Mouse (Mus musculus): ENCODE data around the gene Gm17490.

Gene Gm17490

DNA sequence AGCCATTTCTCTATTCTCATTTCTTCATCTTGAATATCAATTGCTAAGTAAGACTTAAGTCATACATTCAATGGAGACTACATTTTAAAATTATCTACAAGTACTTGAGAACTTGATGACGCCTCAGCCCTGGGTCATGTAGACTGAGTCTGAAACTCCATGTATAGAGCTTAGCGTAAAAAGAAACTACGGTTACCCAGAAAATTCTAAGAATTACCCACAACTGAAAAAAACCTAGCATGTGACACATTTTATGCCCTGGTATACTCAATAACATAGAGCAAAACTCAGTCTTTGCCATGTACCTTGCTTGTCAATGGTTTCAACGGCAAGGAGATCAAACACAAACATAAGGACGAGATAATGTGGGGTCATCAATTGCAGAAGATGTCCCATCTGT is at the start of gene Gm17490:
Gene Gm17490 (minus strand): TSS at position 375 of the 400 bp plus-strand sequence.
- DNase-seq (ENCODE audit: low spot score in 2 of 2) = no peak

DNA sequence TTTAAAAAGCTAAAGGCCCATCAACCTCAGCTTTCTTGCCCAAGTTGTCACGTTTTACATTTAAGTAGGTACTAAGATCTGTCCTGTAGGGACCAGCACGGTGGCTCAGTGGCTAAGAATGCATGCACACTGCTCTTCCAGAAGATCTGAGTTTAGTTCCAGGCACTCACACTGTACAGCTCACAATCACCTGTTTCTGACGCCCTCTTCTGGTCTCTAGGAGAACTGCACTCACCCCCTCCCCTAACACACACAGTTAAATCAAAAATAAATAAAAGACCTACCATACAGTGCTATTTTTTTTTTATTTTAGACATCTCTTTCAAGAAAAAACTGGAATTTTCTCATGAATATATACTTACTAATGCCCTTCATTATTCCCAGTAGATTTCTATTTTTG is 46.1 kb upstream of the Gm17490 start:
- no peak for DNase-seq (ENCODE audit: low spot score in 2 of 2)

DNA sequence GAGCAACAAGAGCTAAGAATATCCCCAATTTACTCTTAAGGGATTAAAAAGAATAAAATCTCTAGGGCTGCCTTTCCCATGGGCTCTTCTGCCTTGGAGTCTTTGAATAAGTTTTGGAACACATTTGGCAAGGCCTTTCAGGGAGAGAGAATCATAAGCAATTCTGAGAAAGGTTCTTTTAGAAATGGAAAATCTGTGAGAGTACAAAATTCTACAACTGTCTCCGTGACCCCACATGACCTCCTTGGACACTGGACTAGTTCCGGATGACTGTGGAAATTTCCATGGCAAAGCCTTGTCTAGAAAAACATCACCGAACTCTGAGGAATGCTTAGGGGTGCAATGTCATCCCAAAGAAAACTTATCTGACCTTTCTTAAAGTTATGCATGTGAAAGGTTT is 39.3 kb upstream of the Gm17490 start:
- DNase-seq (ENCODE audit: low spot score in 2 of 2) = no peak

DNA sequence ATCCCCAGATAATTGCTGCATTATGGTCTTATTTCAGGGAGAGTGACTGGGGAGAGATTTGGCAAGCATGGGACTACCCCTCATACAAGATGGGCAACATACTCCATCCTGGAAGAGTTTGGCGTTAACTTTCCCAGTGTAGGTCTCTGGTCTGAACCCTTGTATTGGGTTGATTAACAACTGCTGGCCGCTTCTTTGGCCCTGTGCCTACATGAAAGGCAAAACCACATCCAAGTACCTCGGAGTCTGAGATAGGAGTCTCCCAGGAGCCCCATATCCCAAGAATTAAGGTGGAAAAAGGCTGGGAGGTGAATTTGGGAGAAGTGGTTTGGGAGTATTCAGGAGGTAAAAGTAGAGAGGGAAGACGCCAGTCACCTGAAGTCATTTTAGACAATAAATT is 38.7 kb upstream of the Gm17490 start:
- DNase-seq (ENCODE audit: low spot score in 2 of 2) = no peak

DNA sequence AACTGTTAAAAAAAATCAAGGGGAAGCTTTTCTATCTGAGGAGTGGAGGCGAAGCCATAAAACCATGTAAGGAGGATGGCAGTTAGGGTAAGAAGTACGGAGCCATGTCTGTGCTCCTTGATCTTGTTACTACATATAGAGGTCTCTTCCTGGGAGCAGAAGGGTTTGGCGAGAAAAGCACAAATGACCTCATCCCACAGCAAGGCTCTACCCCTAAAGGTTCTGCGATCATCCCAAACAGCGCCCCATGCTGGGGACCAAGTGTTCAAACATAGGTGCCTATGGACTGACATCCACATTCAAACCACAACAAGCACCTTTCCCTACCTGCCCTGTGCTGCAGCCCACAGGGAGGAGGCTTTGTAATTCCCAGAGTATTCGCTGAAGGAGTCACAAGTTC is 38.3 kb upstream of the Gm17490 start:
- peak in 1 of 2 experiments; percentile 20 for DNase-seq (ENCODE audit: low spot score in 2 of 2)

DNA sequence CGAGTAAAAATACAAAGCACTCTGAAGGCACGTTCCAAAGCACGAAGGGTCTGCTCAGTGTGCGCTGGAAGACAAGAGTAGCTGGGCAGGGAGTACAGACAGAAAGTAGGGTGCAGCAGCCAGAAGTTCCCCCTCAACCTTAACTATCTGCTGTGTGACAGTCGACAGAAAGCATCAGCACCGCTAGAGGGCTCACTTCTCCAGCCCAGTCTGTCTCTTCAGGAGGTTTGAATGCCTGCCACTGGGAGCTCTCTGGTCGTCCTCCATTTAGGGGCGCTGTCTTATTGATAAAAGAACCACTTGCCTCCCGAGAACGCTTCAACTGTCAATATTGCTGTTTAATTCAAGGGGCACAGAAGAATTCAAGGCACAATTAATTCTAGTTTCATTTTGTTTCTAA is 37.9 kb upstream of the Gm17490 start:
- DNase-seq (ENCODE audit: low spot score in 2 of 2) = peak; percentile 70 to 79

DNA sequence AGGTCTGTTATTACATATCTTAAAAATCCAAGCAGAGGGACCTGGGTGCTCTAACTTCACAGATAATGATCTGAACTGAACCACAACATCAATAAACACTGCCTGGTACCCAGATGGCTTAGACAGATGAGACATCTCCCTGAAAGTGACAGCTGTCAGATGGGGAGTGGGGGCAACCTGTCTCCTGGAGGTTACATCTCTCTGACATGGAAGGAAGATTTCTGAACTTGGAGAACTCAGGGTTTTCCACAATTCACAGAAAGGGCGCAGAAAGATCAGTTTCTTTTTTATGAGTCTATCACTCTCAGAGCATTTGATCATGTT is 36.8 kb upstream of the Gm17490 start:
- DNase-seq (ENCODE audit: low spot score in 2 of 2) = no peak

DNA sequence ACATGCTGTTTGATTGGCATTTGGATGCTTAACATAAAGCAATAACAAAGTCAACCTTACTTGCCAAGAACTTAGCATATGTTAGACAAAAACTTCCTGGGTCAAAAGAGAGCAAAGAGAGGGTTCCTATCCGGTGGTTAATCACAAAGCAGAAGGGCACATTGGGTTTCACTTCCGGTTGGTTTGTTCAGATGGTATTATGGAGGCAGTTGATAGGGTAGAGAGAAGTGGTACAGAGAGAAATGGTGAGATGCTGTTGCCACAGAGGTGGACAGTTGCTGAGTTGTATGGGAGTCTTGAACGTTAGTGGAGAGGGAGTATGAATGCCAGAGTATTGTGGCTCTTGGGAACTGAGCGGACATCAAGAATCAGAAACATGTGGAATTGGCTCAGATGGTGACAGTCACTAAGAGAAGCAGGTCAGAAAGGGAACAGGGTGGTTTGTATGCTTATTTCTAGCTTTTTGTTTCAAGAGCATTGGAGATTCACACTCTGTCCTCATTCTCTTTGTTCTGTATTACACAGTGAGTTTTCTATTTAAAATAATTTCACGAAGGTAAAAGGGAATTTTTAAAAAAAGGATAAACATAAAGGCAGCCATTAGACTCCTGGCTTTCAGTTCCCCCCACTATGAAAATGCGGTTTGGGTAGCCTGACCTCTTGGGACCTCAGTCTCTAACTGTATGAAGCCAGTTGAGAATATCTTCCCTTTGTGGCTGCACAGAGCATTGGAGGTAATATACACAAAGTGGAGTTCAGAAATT is 36.3 kb upstream of the Gm17490 start:
- no peak for DNase-seq (ENCODE audit: low spot score in 2 of 2)

DNA sequence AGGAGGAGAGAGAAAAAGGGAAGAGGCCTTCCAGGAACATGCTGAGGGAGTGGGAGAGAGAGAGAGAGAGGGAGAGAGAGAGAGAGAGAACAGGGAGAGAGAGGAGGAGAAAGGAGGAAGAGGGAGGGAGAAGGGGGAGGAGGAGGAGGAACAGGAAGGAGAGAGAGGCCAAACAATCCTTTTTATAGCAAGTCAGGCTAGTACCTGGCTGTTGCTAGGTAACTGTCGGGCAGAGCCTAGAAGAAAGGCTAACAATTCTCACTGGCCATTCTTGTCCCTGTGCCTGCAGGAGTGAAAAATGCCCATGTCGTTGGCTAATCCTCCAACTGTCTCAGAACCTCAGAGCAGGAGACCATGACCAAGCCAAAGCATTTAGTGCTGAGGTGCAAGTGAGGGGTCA is 33.2 kb upstream of the Gm17490 start:
- no peak for DNase-seq (ENCODE audit: low spot score in 2 of 2)

DNA sequence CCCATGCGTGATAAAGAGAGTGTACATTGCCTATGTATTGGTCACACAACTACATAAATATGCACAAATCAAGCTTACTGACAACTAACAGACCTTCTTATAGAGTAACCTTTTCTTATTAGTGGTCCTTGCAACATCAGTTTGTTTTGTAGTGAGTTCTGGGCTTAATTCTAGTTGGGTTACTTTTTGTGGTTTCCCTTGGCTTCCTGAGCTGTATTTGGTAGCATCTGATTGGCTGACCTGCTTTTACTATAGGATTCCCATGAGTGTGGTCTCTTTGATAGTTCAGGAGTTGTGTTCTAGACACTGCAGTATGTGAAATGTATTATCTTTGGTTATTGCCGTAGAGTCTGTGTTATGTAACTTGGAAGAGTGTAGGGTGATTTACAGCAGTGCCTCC is 31.5 kb upstream of the Gm17490 start:
- DNase-seq (ENCODE audit: low spot score in 2 of 2) = no peak

DNA sequence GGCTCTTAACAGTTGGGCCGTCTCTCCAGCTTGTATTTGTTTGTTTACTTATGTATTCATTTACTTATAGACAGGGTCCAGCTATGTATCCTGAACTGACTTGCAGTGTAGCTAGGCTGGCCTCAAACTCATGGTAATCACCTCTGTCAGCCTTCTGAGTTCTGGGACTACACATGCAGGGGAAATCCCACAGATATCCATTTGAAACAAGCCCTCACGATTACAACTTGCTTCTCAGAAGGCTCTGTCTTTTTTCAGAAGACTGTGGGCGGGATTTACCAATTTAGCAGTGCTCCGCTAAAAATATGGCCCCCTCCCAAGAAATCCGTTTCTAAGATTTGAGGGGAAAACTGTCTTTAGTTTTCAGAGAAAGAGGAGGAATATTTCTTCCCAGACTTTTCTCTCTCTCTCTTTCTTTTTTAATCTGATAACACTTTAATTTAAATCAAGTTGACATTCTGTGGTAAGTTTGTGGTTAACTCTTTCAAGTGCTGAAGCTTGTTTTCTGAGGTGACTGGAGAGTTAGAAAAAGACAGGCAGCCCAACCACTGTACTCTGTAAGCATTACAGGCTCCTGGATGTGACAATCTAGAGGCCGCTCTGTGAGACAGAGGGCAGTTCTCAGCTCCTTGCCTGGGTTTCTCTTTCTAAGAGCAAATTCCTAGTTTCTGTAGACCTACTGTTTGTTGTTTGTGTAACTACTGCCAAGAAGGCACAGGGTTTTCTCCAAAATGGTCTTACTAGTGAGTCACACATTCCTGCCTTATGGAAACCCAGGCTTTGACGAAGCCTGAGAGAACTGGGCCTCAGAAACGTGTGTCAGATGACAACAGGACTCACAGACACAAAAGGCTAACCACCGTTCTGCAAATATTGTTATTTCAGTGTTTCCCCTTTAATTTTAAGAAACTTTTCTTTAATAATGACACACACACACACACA is 29.2 kb upstream of the Gm17490 start:
- DNase-seq (ENCODE audit: low spot score in 2 of 2) = no peak

DNA sequence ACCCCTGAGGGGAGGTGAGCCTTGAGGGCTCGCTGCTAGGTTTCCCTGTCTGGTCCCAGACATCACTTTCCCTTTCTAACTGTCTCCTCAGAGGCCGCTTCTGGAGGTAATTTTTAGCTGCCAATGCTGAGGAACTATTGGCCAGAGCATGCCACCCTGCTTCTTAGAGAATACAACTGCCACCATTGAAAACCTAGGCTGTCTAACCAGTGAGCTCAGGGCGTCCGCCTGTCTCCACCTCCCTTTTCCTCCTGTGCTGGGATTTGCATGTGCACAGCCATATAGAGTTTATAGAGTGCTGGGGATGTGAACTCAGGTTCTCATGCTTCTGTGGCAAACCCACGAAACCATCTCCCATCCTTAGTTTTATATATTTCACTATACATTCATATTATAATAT is 27.7 kb upstream of the Gm17490 start:
- no peak for DNase-seq (ENCODE audit: low spot score in 2 of 2)

DNA sequence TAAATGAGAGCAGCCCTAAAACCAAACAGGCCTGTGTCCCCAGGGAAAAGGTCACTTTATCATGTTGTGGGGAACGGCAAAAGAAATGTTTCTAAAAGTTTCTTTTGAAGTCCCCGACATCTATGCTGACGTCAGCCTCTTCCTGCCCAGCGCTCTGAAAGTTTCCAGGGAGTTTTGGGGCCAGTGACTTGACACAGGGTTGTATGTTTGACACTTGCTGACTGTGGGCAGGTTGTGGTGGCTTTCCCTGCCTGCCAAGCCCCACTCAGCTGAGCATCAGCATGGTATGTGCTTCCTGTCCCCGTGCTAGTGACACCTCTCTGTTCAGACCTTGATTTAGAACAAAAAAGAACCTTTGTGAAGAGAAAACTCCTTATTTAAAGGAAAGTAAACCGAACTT is 27.3 kb upstream of the Gm17490 start:
- no peak for DNase-seq (ENCODE audit: low spot score in 2 of 2)

DNA sequence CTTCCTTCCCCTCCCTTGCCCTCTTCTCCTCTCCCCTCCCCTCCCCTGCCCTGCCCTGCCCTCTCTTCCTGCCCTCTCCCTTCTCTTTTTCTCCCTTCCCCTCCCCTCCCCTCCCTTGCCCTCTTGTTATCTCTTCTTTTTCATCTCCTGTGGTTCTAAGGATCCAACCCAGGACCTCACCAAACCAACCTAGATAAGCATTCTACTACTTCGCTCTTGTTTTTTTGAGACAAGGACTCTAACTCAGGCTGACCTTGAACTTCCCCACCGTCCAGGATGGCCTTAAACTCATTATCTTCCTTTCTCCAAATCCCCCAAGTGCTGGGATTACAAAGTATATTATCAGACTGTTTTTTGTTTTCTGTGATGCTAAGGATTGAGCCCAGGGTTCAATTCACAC is 26.7 kb upstream of the Gm17490 start:
- no peak for DNase-seq (ENCODE audit: low spot score in 2 of 2)

DNA sequence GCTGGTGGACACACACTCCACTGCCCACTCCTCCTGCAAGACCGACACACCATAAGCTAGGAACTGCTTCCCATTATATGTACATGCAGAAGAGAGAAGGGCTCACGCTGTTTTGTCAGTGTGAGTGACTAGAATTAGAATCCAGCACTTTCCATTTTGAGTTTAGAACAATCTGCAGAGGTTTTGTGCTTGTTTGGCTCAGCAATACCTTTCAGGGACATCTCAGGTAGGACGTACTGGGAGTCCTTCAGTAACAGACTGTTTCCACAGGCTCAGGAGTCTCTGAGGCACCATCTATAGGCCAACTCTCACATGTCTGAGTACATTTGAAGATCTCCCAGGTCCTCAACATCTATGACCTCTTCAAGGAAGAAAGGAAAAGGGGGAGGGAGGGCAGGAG is 26.1 kb upstream of the Gm17490 start:
- DNase-seq (ENCODE audit: low spot score in 2 of 2) = no peak

DNA sequence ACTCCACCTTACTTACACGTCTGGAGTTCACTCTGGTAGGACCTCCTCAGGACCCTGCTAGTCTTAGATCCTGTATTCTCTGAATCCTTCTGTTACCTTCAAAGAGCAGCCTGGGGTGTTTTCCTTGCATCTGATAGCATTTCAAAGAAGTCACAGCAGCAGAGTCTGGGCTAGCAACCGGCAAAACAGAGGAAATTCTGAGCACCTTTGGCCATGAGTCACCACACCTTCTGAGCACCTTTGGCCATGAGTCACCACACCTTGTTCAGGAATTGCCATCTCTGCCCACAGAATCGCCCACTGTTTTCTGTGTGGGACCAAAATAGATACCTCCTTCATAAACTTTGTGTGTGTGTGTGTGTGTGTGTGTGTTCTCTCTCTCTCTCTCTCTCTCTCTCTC is 25.4 kb upstream of the Gm17490 start:
- no peak for DNase-seq (ENCODE audit: low spot score in 2 of 2)

DNA sequence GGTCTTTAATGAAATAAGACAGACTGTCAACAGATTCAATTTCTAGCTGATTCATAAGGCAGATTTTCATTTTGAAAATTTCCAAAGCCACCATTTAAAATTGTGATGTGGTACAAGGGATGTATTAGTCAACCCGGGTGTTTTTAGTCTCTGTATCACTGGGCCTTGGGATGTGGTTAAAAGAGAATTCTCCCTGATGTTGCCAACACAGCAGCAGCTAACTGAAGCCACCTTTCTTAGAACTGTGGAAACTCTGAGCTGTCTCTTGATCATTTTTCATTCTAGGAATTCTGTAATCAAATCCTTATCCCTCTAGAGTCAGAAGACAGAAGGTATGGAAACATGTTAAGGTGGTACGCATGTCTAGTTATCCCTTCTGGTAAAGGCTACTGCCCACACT is 19.2 kb upstream of the Gm17490 start:
- DNase-seq (ENCODE audit: low spot score in 2 of 2) = no peak

DNA sequence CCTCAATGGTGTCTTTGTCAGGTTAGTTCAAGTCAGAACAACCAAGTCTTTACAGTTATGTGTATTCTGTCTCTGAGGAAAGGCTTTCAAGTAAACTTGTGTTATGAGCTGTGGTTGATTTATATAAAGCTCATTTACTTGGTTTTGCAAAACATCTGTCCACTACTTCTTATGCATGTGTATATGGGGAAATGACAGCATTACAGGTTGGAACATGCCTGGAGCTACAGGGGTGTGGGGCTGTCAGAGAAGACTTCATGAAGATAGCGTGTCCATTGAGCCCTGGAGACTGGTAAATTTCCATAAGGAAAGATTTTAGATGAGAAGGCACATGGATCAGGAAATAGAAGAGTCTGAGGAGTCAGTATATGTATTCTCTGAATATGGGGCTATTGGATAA is 18.0 kb upstream of the Gm17490 start:
- DNase-seq (ENCODE audit: low spot score in 2 of 2) = no peak

DNA sequence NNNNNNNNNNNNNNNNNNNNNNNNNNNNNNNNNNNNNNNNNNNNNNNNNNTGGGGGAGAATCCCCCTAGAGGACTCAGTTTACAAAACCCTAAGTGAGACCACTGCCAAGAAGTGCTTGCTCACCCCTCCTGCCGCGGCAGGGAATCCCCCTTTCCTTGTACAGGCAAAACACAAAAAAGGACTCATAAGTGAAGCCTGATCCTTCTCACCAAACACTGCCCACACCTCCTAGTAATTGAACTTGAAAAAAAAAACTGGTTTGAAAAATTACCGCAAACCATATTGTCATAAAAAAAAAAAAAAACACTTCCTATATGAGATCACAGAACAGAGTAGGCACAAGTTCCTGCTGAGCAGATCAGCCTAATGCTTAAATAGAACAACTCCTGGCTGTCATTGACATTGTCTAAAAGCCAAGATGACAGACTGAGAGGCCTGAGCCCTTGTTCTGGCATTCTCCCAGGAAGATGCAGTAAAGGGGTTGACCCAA is 16.4 kb upstream of the Gm17490 start, which contains the start of gene Il2ra:
Gene Il2ra (plus strand): TSS at position 357 of the 491 bp plus-strand sequence.
- no peak for DNase-seq (ENCODE audit: low spot score in 2 of 2)

DNA sequence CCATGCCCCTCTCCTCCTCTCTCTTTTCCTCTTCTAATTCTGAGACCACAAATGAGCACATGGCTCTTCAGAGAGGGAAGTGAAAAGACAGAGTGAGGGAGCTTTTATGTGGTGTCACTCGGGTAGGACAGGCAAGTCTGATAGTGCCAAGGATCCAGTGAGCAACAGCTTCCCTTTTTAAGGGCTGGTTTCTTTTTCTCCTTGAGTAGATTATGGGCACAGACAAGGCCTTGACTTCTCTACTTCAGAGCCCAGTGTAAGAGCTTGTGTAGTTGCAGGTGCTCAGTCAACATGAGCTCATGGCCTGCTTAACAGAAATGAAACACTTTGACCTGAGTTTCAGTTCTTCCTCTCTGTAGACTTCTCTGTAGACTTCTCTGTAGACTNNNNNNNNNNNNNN is 11.1 kb upstream of the Gm17490 start:
- DNase-seq (ENCODE audit: low spot score in 2 of 2) = no peak

DNA sequence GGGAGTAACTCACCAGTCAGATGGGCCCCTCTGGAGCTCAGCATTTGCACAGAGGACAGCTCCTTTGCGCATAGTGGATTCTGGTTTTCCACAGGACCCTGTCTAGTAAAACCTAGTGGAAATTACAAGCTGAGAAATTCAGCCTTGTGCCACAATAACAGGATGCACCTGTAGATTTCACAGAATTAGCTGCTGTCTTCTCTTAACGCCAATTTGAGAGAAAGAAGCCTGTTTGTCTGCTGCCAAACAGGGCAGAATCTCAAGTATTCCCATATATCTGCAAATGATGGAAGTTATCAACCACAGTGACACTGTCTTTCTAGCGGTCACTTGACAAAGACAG is 10.0 kb upstream of the Gm17490 start:
- DNase-seq (ENCODE audit: low spot score in 2 of 2) = no peak

DNA sequence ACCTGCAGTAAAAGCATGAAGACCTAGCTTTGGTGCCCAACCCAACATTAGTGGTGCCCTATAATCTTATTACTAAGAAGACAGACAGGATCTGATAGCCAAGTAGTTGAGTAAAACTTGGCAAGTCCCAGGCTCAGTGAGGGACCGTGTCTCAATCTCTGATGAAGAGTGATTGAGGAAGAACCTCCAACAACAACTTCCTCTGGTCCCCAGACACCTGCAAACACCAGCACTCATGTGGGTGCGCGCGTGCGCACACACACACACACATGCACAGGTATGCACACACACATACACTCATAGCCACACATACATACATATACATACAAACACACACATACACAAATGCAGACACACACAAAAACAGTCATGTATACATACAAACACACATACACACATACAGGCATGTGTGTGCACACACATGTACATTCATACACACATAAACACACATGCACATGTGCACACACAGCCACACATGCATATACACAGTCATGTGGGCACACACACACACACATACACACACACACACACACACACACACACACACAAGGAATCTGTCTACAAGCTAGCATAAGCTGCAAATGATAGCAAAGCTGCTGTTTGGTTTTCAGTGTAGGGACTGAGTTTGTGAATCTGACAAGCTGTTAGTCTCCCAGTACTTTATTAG is 9.5 kb upstream of the Gm17490 start:
- no peak for DNase-seq (ENCODE audit: low spot score in 2 of 2)

DNA sequence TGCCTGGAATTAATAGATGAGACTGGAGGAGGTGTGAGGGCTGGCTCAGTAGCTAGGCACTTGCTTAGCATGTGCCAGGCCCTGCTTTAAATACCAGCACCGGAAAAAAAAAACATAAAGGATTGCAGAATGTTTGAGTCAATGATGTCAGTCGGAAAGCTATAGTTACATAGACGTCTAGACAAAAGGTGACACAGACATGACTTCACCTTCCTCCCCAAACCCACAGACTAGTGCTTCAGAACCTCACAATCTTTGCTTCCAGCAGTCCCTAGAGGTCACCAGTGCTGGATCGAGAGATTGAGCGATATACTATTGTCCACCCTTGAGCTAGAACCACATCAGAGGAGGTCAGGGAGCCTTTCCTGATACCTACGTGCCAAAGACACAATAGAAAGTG is 9.0 kb upstream of the Gm17490 start:
- no peak for DNase-seq (ENCODE audit: low spot score in 2 of 2)
